ENCODE assay signal across 18 mouse cellular contexts in genomic region chr9:51178297-51178696, GRCm38 (mm10). TPM values are rescaled to one million over a fixed set of nuclear protein-coding genes. Genes with fewer than 3 reads are reported as not detected.
DNase-seq lines count a peak whose midpoint lies in the region; ATAC-seq and TF ChIP-seq lines count a peak whose summit lies in the region.
"Had no signal": no experiment of that assay in that cellular context is flagged by ENCODE, and none has a peak within 500 bp of the region (broad histone marks: within the 10 kb centered on the region; RNA-seq: fewer than 3 reads in every experiment).

No protein-coding gene starts in this region.

- no peak overlapping the region for H3K4me2 ChIP-seq in stomach, postnatal 0 days (replicated peaks; ENCODE audit: low read depth)
- H3K4me2 ChIP-seq: heart, embryonic 12.5 days had no signal

- intact Hi-C loops in left cerebral cortex, postnatal 25 days (cut with DNase I) = no loop called here

- no peak for ATAC-seq in stomach, postnatal 0 days (ENCODE audit: low FRiP score, low TSS enrichment)
- ATAC-seq: hindbrain, postnatal 0 days had no signal

- no peak for TF ChIP-seq EP300 in stomach, postnatal 0 days (optimal IDR thresholded peaks at IDR 0.05)

- no peak for TF ChIP-seq CTCF in lung, adult 2 months (IDR thresholded peaks at IDR 0.05; ENCODE audit: insufficient read depth, low read length)
- peak; percentile 19; the same call in 1 of the 2 replicates for TF ChIP-seq CTCF in bone marrow, adult 2 months (IDR thresholded peaks at IDR 0.05; ENCODE audit: control insufficient read depth, insufficient read depth, low read length)
- peak; percentile 34; the same call in 1 of the 2 replicates for TF ChIP-seq CTCF in stomach, postnatal 0 days (IDR thresholded peaks at IDR 0.05; ENCODE audit: low read depth)

- no peak for TF ChIP-seq POLR2A in lung, adult 2 months (IDR thresholded peaks at IDR 0.05; ENCODE audit: borderline replicate concordance, extremely low read depth, low read depth, low read length)
- TF ChIP-seq POLR2A in bone marrow, adult 2 months (IDR thresholded peaks at IDR 0.05; ENCODE audit: borderline replicate concordance, control insufficient read depth, low read depth, low read length) = no peak

- no peaks in the 10 kb centered on the region for H3K4me1 ChIP-seq in heart, embryonic 10.5 days
- no peaks in the 10 kb centered on the region for H3K4me1 ChIP-seq in lung, adult 2 months (ENCODE audit: control insufficient read depth, insufficient read depth, low read length)
- no peaks in the 10 kb centered on the region; the same call in 1 of the 2 replicates for H3K4me1 ChIP-seq in bone marrow, adult 2 months (ENCODE audit: control insufficient read depth, insufficient read depth, low read length)
- H3K4me1 ChIP-seq in stomach, postnatal 0 days (replicated peaks; ENCODE audit: control insufficient read depth, insufficient read depth) = no peaks in the 10 kb centered on the region
- H3K4me1 ChIP-seq: heart, embryonic 12.5 days had no signal

- no peak overlapping the region for H3K27ac ChIP-seq in heart, embryonic 10.5 days
- H3K27ac ChIP-seq in bone marrow, adult 2 months (ENCODE audit: control insufficient read depth, insufficient read depth, low read depth, low read length, poor library complexity) = no peak overlapping the region
- H3K27ac ChIP-seq in stomach, postnatal 0 days (replicated peaks) = no peak overlapping the region
- H3K27ac ChIP-seq: hindbrain, postnatal 0 days had no signal

- no peak overlapping the region for H3K9ac ChIP-seq in stomach, postnatal 0 days (ENCODE audit: low read length)
- H3K9ac ChIP-seq: heart, embryonic 12.5 days had no signal

- no peak overlapping the region for H3K4me3 ChIP-seq in heart, embryonic 10.5 days
- H3K4me3 ChIP-seq in lung, adult 2 months (replicated peaks; ENCODE audit: extremely low read depth, low read depth, low read length) = no peak overlapping the region
- no peak overlapping the region for H3K4me3 ChIP-seq in bone marrow, adult 2 months (replicated peaks; ENCODE audit: control insufficient read depth, low read depth, low read length)
- H3K4me3 ChIP-seq in stomach, postnatal 0 days (ENCODE audit: low read depth, low read length) = no peak overlapping the region
- H3K4me3 ChIP-seq: heart, embryonic 12.5 days had no signal

- 86% methylated on average over 1 of the region's 1 CpGs for WGBS in heart, embryonic 10.5 days
- 91% methylated on average over 1 of the region's 1 CpGs for WGBS in lung, adult 2 months
- WGBS in bone marrow, adult 2 months = 80% methylated on average over 1 of the region's 1 CpGs
- WGBS in stomach, postnatal 0 days = 90% methylated on average over 1 of the region's 1 CpGs

- no peaks in the 10 kb centered on the region for H3K9me3 ChIP-seq in heart, embryonic 10.5 days
- no peaks in the 10 kb centered on the region for H3K9me3 ChIP-seq in stomach, postnatal 0 days (ENCODE audit: control insufficient read depth, low read length)
- H3K9me3 ChIP-seq: heart, embryonic 12.5 days had no signal

- no peaks in the 10 kb centered on the region for H3K27me3 ChIP-seq in heart, embryonic 10.5 days (ENCODE audit: insufficient read depth, poor library complexity, severe bottlenecking)
- H3K27me3 ChIP-seq in stomach, postnatal 0 days (ENCODE audit: control insufficient read depth, insufficient read depth, low read length) = no peaks in the 10 kb centered on the region
- H3K27me3 ChIP-seq: heart, embryonic 12.5 days had no signal

- DNase-seq in heart, adult 11 months = peak; percentile 67
- no peak for DNase-seq in heart, embryonic 10.5 days (ENCODE audit: low spot score)
- peak; percentile 40 for DNase-seq in lung, postnatal 36 days
- no peak for DNase-seq in lung, adult 2 months
- no peak for DNase-seq in stomach, postnatal 0 days (ENCODE audit: low spot score)
- DNase-seq in right cerebral cortex, adult 18-20 months = no peak
- DNase-seq in left cerebral cortex, postnatal 25 days (ENCODE audit: low spot score in 2 of 2) = no peak
- DNase-seq: adrenal gland, postnatal 25 days; cerebellum, postnatal 25 days; gastrocnemius, postnatal 14 days; heart, postnatal 36 days; kidney, adult 8-10 months; lung, adult 18-20 months had no signal

- H3K36me3 ChIP-seq in heart, embryonic 10.5 days = no peaks in the 10 kb centered on the region
- H3K36me3 ChIP-seq in stomach, postnatal 0 days (ENCODE audit: control insufficient read depth, insufficient read depth, low read length) = no peaks in the 10 kb centered on the region
- H3K36me3 ChIP-seq: heart, embryonic 12.5 days had no signal

RNA-seq across cellular contexts. Expression of gene Gm32742, which starts 13.0 kb away (rescaled TPM):
- not detected in 2 replicates for polyA plus RNA-seq in heart, embryonic 10.5 days (2016; fragmentation: Nextera tagmentation; extraction: Ambion mirVana)
- 1.3 and 1.5 TPM in 2 replicates for polyA plus RNA-seq in lung, adult 2 months (2012; rRNA removed)
- polyA plus RNA-seq in bone marrow, adult 2 months (2011; ENCODE audit: insufficient read depth, insufficient read length, low replicate concordance, missing spikeins) = not detected in 2 replicates
- 0.06 and 0.08 TPM in 2 replicates for polyA plus RNA-seq in stomach, postnatal 0 days (2015; fragmentation: Nextera tagmentation; extraction: Ambion mirVana)
- total RNA-seq in left cerebral cortex, postnatal 25 days (2021) = not detected
- total RNA-seq: adrenal gland, postnatal 25 days; gastrocnemius, postnatal 14 days; heart, postnatal 36 days; hindbrain, postnatal 0 days; left cerebral cortex, adult 8-10 months had no signal
- polyA plus RNA-seq: embryonic facial prominence, embryonic 11.5 days; heart, embryonic 12.5 days had no signal

RNA-seq across cellular contexts. Expression of gene Pou2af1, which starts 35.2 kb away (rescaled TPM):
- polyA plus RNA-seq in heart, embryonic 10.5 days (2016; fragmentation: Nextera tagmentation; extraction: Ambion mirVana) = 0.08 TPM in 1 of 2 replicates, not detected in the other
- 10.1 and 11.0 TPM in 2 replicates for polyA plus RNA-seq in lung, adult 2 months (2012; rRNA removed)
- 13.2 and 30.5 TPM in 2 replicates for polyA plus RNA-seq in bone marrow, adult 2 months (2011; ENCODE audit: insufficient read depth, insufficient read length, low replicate concordance, missing spikeins)
- polyA plus RNA-seq in stomach, postnatal 0 days (2015; fragmentation: Nextera tagmentation; extraction: Ambion mirVana) = 0.12 and 0.13 TPM in 2 replicates
- total RNA-seq in left cerebral cortex, postnatal 25 days (2021) = under 1 TPM in 1 of 2 experiments, not detected in 1; 0.16 TPM
- polyA plus RNA-seq: embryonic facial prominence, embryonic 11.5 days; heart, embryonic 12.5 days had no signal

Comparison
In these comparisons a context has a peak if more than half of its experiments do, and no peak if none do; other contexts are left out.
1. DNase-seq: peak in heart, adult 11 months (single experiment) and lung, postnatal 36 days (single experiment); none in heart, embryonic 10.5 days (single experiment), lung, adult 2 months (single experiment), stomach, postnatal 0 days (single experiment), right cerebral cortex, adult 18-20 months (single experiment) and left cerebral cortex, postnatal 25 days (0 of 2).